Mouse (Mus musculus): ENCODE results near the gene Mthfr.

DNA sequence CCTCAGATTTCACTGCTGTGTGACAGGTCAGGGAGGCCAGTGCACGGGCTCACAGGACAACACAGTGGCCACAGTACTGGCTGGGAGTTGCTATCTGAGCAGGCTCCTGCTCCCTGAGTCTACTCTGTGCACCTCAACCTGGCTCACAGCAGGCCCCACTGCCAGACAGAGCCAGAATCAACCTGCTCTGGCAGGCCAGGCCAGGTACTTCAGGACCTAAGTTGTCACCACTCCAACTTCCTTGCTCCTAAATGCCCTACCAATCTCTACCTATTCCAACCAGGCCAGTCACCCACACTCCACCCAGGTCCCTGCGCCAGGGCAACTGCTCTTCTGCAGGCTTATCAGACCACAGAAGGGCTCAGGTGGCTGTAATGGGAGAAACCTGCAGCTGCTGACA is 29.2 kb upstream of the Mthfr start:
- TF ChIP-seq POLR2A (IDR thresholded peaks at IDR 0.05; ENCODE audit: insufficient read length, low read depth): no peak
- TF ChIP-seq POLR2AphosphoS2 (IDR thresholded peaks at IDR 0.05; ENCODE audit: insufficient read length, low read depth): no peak
- no peak for TF ChIP-seq MYOG (IDR thresholded peaks at IDR 0.05; ENCODE audit: control insufficient read depth in 1 of 3, insufficient read depth in 1 of 3, insufficient read length in 2 of 3, low read depth in 2 of 3)
- TF ChIP-seq TCF3 (IDR thresholded peaks at IDR 0.05; ENCODE audit: insufficient read length, low read depth): no peak
- no peak for TF ChIP-seq MAX (IDR thresholded peaks at IDR 0.05; ENCODE audit: low read depth)
- TF ChIP-seq USF1 (IDR thresholded peaks at IDR 0.05; ENCODE audit: low read depth): no peak
- no peak for TF ChIP-seq MYOD1 (IDR thresholded peaks at IDR 0.05; ENCODE audit: control insufficient read depth in 1 of 3, insufficient read length in 2 of 3, low read depth in 2 of 3)
- no peak for TF ChIP-seq TCF12 (IDR thresholded peaks at IDR 0.05; ENCODE audit: insufficient read depth, poor library complexity, severe bottlenecking)
- no peak for TF ChIP-seq CEBPB (IDR thresholded peaks at IDR 0.05; ENCODE audit: insufficient read depth, poor library complexity, severe bottlenecking)
- no peak for TF ChIP-seq REST (IDR thresholded peaks at IDR 0.05; ENCODE audit: insufficient read depth, insufficient read length)

Data from myocyte (in vitro differentiated cells).